Mouse (Mus musculus) central nervous system, embryonic 14 days (tissue): Measurements from ENCODE around the gene Adm. TPM values are rescaled to one million over a fixed set of nuclear protein-coding genes. Genes with fewer than 3 reads are reported as not detected.

ENCODE experiments used
- polyA plus RNA-seq: library from polyadenylated mRNA; depleted of rRNA; stranded (reverse); fragments of >200 nt; gene quantifications from 2 replicates; pipeline ENCODE4 v1.2.3, GENCODE M21; 2012; rRNA removed

The Adm gene
- polyA plus RNA-seq: 1.6 and 2.9 TPM in 2 replicates

DNA sequence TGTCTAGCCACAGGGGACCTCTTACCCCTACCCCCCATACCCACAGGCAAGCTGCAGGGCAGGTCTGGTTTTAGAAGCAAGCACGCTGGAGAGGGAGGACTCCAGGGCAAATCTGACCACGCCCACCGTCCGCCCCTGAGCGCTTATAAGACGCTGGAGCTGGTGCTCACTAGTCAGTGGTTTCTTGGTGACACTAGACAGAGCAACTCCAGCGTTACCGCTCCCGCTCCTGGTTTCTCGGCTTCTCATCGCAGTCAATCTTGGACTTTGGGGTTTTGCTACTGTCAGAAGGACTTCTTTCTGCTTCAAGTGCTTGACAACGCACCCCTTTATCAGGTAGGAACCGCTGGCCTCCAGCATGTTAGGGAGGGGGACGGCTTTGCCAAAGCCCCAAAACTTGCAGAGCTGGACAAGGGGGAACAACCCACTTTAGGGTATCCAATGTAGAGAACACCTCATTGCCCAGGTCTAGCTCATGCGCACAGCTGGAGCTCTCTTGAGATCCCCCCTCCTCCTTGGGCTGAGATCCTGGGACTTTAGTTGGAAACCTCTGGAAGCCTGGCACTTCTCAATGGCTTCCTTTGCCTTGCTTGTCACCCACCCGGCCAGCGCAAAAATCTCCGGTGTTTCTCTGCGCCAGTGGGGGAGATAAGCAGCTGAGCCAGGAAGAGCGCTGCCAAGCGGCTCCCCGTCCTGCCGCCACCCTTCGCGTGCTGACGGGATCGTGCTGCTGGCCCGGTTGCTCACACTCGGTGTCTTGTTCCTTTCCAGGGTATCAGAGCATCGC is at the start of gene Adm:
Gene Adm, plus strand, starts transcription at position 176 of the 787 bp plus-strand sequence.

DNA sequence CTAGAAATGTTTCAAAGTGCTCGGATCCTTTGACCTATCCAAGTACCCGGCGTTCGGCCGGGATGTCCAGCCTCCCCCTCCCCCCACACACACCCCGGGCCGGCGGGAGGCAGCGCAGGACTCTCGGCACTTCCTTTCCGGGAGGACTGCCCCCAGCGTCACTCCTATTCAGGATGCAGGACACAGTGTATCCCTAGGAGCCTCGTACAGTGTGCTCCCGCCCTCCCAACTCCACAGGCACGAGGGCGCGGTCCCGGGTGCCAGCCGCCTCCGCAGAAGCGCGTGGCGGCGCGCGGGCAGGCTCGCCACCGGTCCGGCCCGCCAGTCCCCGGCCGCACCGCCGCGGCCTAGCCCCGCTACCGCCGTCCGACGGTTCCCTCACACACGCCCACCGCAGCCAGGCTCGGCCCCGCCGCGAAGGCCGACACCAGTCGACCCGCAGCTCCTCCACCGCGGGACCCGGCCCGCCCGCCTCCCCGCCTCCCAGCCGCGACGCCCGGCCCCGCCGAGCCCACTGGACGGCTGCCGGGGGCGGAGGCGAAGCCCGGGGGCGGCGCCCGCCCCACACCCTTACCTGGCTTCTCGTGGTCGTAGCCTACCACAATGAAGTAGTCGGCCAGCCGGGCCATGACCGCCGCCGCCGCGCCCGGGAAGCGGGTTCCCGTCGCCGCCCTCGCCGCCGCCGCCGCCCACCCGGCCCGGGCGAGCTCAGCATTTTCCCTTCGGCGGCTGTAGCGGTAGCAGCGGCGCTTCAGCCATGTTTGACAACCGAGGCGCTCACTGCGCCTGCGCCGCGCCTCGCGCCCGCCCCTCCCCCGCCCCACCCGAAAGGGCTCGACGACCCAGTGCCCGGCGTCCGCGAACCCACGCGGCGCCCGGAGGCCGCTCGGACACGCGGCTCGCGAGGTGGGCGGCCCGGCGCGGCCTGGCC is 13.1 kb upstream of the Adm start, which contains the start of gene Sbf2:
Gene Sbf2, minus strand, starts transcription at position 790 of the 931 bp plus-strand sequence.

Other genes starting within 250 kb of the Adm start
- gene Sbf2, start 12.7 kb upstream of the Adm start, polyA plus RNA-seq: 61.9 and 73.5 TPM in 2 replicates
- 4.6 and 6.1 TPM in 2 replicates for gene Ampd3, start 140.5 kb downstream of the Adm start, polyA plus RNA-seq
- gene Rnf141, start 216.8 kb downstream of the Adm start, polyA plus RNA-seq: 32.5 and 33.2 TPM in 2 replicates
- gene Lyve1, start 235.6 kb downstream of the Adm start, polyA plus RNA-seq: 5.6 and 5.8 TPM in 2 replicates